Mouse (Mus musculus): ENCODE measurements around the gene Tsen15. TPM values are rescaled to one million over a fixed set of nuclear protein-coding genes. Genes with fewer than 3 reads are reported as not detected.
"Not testable (repeated sequence)": the region's sequence is repeated elsewhere in the genome, so short reads cannot be mapped to it uniquely, and the experiment has no call there.

Tsen15 gene
- total and polyA plus RNA-seq, 3 experiments, result 62.8 to 95.0 (median 88.4) TPM

GRCm38 (mm10) chr1:152394956-152395515, 8.5 kb upstream of the Tsen15 start:
- Histone ChIP-seq H3K4me1 (ENCODE audit: insufficient read depth, low read depth, low read length) (no peaks in the 10 kb centered on the region; the same call in 1 of the 2 replicates), H3K4me3 (ENCODE audit: low read depth, low read length) (no peak overlapping the region), H3K27me3 (ENCODE audit: insufficient read depth, low read length) (peaks cover 14% of the 10 kb centered on the region), H3K36me3 (replicated peaks) (no peaks in the 10 kb centered on the region), H3K9me3 (replicated peaks) (peaks cover 4% of the 10 kb centered on the region)
- TF ChIP-seq POLR2AphosphoS5 (IDR thresholded peaks at IDR 0.05; ENCODE audit: insufficient replicate concordance, low read depth, low read length) (no peak), CTCF (IDR thresholded peaks at IDR 0.05; ENCODE audit: low read depth, low read length) (no peak), TAL1 (conservative IDR thresholded peaks at IDR 0.05; ENCODE audit: low read depth, low read length) (no peak), GATA1 (IDR thresholded peaks at IDR 0.05; ENCODE audit: borderline replicate concordance, low read length) (no peak), GATA2 (IDR thresholded peaks at IDR 0.05; ENCODE audit: borderline replicate concordance, low read depth, low read length) (no peak)
- ATAC-seq (ENCODE audit: extremely low read depth, insufficient number of reproducible peaks, low FRiP score, poor library complexity, severe bottlenecking), result no peak
- no peak for DNase-seq (ENCODE audit: low spot score)

GRCm38 (mm10) chr1:152394137-152394536, 7.6 kb upstream of the Tsen15 start:
- no peaks in the 10 kb centered on the region for H3K36me3 ChIP-seq (replicated peaks)
- H3K9me3 ChIP-seq (replicated peaks), result no peaks in the 10 kb centered on the region
- H3K4me1 ChIP-seq (ENCODE audit: insufficient read depth, low read depth, low read length), result no peaks in the 10 kb centered on the region
- no peak overlapping the region for H3K4me3 ChIP-seq (ENCODE audit: low read depth, low read length)
- no peak for ATAC-seq (ENCODE audit: extremely low read depth, insufficient number of reproducible peaks, low FRiP score, poor library complexity, severe bottlenecking)
- no peak for DNase-seq (ENCODE audit: low spot score)
- TF ChIP-seq GATA2 (IDR thresholded peaks at IDR 0.05; ENCODE audit: borderline replicate concordance, low read depth, low read length), result no peak
- TF ChIP-seq TAL1 (conservative IDR thresholded peaks at IDR 0.05; ENCODE audit: low read depth, low read length), result no peak
- TF ChIP-seq GATA1 (IDR thresholded peaks at IDR 0.05; ENCODE audit: borderline replicate concordance, low read length), result no peak
- TF ChIP-seq POLR2AphosphoS5 (IDR thresholded peaks at IDR 0.05; ENCODE audit: insufficient replicate concordance, low read depth, low read length), result no peak
- no peak for TF ChIP-seq CTCF (IDR thresholded peaks at IDR 0.05; ENCODE audit: low read depth, low read length)
- peaks cover 10% of the 10 kb centered on the region for H3K27me3 ChIP-seq (ENCODE audit: insufficient read depth, low read length)

- peaks cover 10% of the 10 kb centered on the region for H3K4me1 ChIP-seq (ENCODE audit: insufficient read depth, low read depth, low read length)
- ATAC-seq (ENCODE audit: extremely low read depth, insufficient number of reproducible peaks, low FRiP score, poor library complexity, severe bottlenecking) (no peak), DNase-seq (ENCODE audit: low spot score) (no peak)
- no peaks in the 10 kb centered on the region for H3K9me3 ChIP-seq (replicated peaks)
- TF ChIP-seq TAL1 (conservative IDR thresholded peaks at IDR 0.05; ENCODE audit: low read depth, low read length) (no peak), GATA2 (IDR thresholded peaks at IDR 0.05; ENCODE audit: borderline replicate concordance, low read depth, low read length) (no peak), POLR2AphosphoS5 (IDR thresholded peaks at IDR 0.05; ENCODE audit: insufficient replicate concordance, low read depth, low read length) (no peak), GATA1 (IDR thresholded peaks at IDR 0.05; ENCODE audit: borderline replicate concordance, low read length) (no peak), CTCF (IDR thresholded peaks at IDR 0.05; ENCODE audit: low read depth, low read length) (no peak)
- H3K36me3 ChIP-seq (replicated peaks), result peaks cover 5% of the 10 kb centered on the region
- H3K27me3 ChIP-seq (ENCODE audit: insufficient read depth, low read length), result peaks cover 7% of the 10 kb centered on the region; the same call in 1 of the 2 replicates
- no peak overlapping the region for H3K4me3 ChIP-seq (ENCODE audit: low read depth, low read length)
These were observed 2.8 kb upstream of the Tsen15 start for GRCm38 (mm10) chr1:152389271-152389670.

GRCm38 (mm10) chr1:152385693-152386092, 795 bp downstream of the Tsen15 start:
- not testable (repeated sequence) for H3K27me3 ChIP-seq (ENCODE audit: insufficient read depth, low read length); H3K9me3 ChIP-seq (replicated peaks); ATAC-seq (ENCODE audit: extremely low read depth, insufficient number of reproducible peaks, low FRiP score, poor library complexity, severe bottlenecking); DNase-seq (ENCODE audit: low spot score)
- Histone ChIP-seq H3K4me1 (ENCODE audit: insufficient read depth, low read depth, low read length) (peaks cover 12% of the 10 kb centered on the region), H3K36me3 (replicated peaks) (peaks cover 32% of the 10 kb centered on the region), H3K4me3 (ENCODE audit: low read depth, low read length) (peak overlapping the region; percentile 88)

GRCm38 (mm10) chr1:152384589-152384988, 1.9 kb downstream of the Tsen15 start:
- peak overlapping the region; percentile 46; the same call in 1 of the 2 replicates for H3K4me3 ChIP-seq (ENCODE audit: low read depth, low read length)
- no peak for ATAC-seq (ENCODE audit: extremely low read depth, insufficient number of reproducible peaks, low FRiP score, poor library complexity, severe bottlenecking)

GRCm38 (mm10) chr1:152378311-152378710, 8.2 kb downstream of the Tsen15 start:
- no peaks in the 10 kb centered on the region for H3K9me3 ChIP-seq (replicated peaks)
- H3K4me1 ChIP-seq (ENCODE audit: insufficient read depth, low read depth, low read length), result no peaks in the 10 kb centered on the region
- peaks cover 84% of the 10 kb centered on the region for H3K36me3 ChIP-seq (replicated peaks)
- TF ChIP-seq GATA2 (IDR thresholded peaks at IDR 0.05; ENCODE audit: borderline replicate concordance, low read depth, low read length) (no peak), POLR2AphosphoS5 (IDR thresholded peaks at IDR 0.05; ENCODE audit: insufficient replicate concordance, low read depth, low read length) (no peak)
- ATAC-seq (ENCODE audit: extremely low read depth, insufficient number of reproducible peaks, low FRiP score, poor library complexity, severe bottlenecking) (no peak), DNase-seq (ENCODE audit: low spot score) (no peak)
- no peaks in the 10 kb centered on the region for H3K27me3 ChIP-seq (ENCODE audit: insufficient read depth, low read length)
- no peak overlapping the region for H3K4me3 ChIP-seq (ENCODE audit: low read depth, low read length)

More at GRCm38 (mm10) chr1:152384589-152384988, 1.9 kb downstream of the Tsen15 start:
- TF ChIP-seq POLR2AphosphoS5 (IDR thresholded peaks at IDR 0.05; ENCODE audit: insufficient replicate concordance, low read depth, low read length) (no peak), GATA1 (IDR thresholded peaks at IDR 0.05; ENCODE audit: borderline replicate concordance, low read length) (no peak), GATA2 (IDR thresholded peaks at IDR 0.05; ENCODE audit: borderline replicate concordance, low read depth, low read length) (no peak), TAL1 (conservative IDR thresholded peaks at IDR 0.05; ENCODE audit: low read depth, low read length) (no peak), CTCF (IDR thresholded peaks at IDR 0.05; ENCODE audit: low read depth, low read length) (no peak)
- peaks cover 12% of the 10 kb centered on the region for H3K4me1 ChIP-seq (ENCODE audit: insufficient read depth, low read depth, low read length)
- no peaks in the 10 kb centered on the region for H3K27me3 ChIP-seq (ENCODE audit: insufficient read depth, low read length)
- DNase-seq (ENCODE audit: low spot score), result no peak
- peaks cover 41% of the 10 kb centered on the region for H3K36me3 ChIP-seq (replicated peaks)
- no peaks in the 10 kb centered on the region for H3K9me3 ChIP-seq (replicated peaks)

GRCm38 (mm10) chr1:152369139-152369538, 17.3 kb downstream of the Tsen15 start:
- Histone ChIP-seq H3K9me3 (replicated peaks) (no peaks in the 10 kb centered on the region), H3K27me3 (ENCODE audit: insufficient read depth, low read length) (no peaks in the 10 kb centered on the region), H3K4me3 (ENCODE audit: low read depth, low read length) (no peak overlapping the region), H3K36me3 (replicated peaks) (peaks cover 51% of the 10 kb centered on the region), H3K4me1 (ENCODE audit: insufficient read depth, low read depth, low read length) (no peaks in the 10 kb centered on the region)
- no peak for TF ChIP-seq GATA1 (IDR thresholded peaks at IDR 0.05; ENCODE audit: borderline replicate concordance, low read length)
- TF ChIP-seq CTCF (IDR thresholded peaks at IDR 0.05; ENCODE audit: low read depth, low read length), result no peak
- TF ChIP-seq TAL1 (conservative IDR thresholded peaks at IDR 0.05; ENCODE audit: low read depth, low read length), result no peak
- no peak for TF ChIP-seq GATA2 (IDR thresholded peaks at IDR 0.05; ENCODE audit: borderline replicate concordance, low read depth, low read length)
- no peak for TF ChIP-seq POLR2AphosphoS5 (IDR thresholded peaks at IDR 0.05; ENCODE audit: insufficient replicate concordance, low read depth, low read length)
- DNase-seq (ENCODE audit: low spot score) (peak; percentile 18), ATAC-seq (ENCODE audit: extremely low read depth, insufficient number of reproducible peaks, low FRiP score, poor library complexity, severe bottlenecking) (peak; percentile 40; the same call in 1 of the 2 replicates)
